In the genomic region with DNA sequence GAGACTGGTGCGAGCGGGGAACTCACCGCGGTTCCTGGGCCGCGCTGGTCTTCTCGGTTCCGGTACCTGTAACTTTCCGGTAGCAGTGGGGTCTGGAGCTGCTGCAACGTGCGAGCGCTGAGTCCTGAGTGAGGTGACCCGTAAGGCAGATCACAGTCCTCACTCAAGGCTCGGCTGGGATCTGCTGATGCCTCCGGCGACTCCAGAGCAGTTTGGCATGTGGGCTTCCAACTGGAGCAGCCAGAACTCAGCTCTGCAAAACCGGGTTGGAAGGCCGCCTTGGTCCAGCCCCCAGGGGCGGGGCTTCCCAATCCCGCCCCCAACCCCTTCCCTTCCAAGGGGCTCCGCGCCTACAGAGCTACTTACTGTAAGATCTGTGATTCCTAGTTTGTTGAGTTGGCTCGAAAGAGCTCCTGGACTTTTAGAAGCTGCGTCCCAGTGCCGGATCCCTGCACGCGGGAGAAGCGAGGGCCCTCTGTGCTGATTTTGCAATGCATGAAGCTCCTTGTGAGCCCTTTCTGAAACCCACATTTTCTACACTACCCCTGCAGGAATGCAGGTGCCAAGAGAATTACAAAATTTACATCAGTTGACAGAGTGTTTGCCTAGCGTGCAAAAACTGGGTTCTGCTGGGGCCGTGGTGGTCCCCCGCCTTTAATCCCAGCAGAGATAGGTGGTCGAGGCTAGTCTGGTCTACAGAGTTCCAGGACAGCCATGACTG, we compare ENCODE assay signal across 8 mouse cellular contexts. TPM values are rescaled to one million over a fixed set of nuclear protein-coding genes. Genes with fewer than 3 reads are reported as not detected.
DNase-seq lines count a peak whose midpoint lies in the region; ATAC-seq lines count a peak whose summit lies in the region.

No protein-coding gene starts in this region.

- H3K36me3 ChIP-seq in intestine, embryonic 15.5 days = no peaks in the 10 kb centered on the region

- no peaks in the 10 kb centered on the region for H3K4me1 ChIP-seq in intestine, embryonic 15.5 days (replicated peaks)

- H3K9me3 ChIP-seq in intestine, embryonic 15.5 days = no peaks in the 10 kb centered on the region

- peak overlapping the region; percentile 46 for H3K4me3 ChIP-seq in intestine, embryonic 15.5 days (replicated peaks)

- intact Hi-C loops in gastrocnemius, postnatal 36 days (cut with DNase I) = no loop called here
- intact Hi-C loops in left cerebral cortex, postnatal 25 days (cut with DNase I) = no loop called here

- H3K27ac ChIP-seq in intestine, embryonic 15.5 days = peak overlapping the region; percentile 42

- peak; percentile 68 for DNase-seq in adrenal gland, adult 8-10 months
- DNase-seq in embryo, embryonic 11.5 days (ENCODE audit: low read depth, low spot score) = peak; percentile 67
- DNase-seq in gastrocnemius, postnatal 36 days = peak; percentile 77 to 83
- DNase-seq in left cerebral cortex, postnatal 25 days (ENCODE audit: low spot score in 2 of 2) = peak; percentile 77 to 89
- peak; percentile 83 for DNase-seq in mesoderm, embryonic 11.5 days (ENCODE audit: low read depth, low spot score)
- peak; percentile 66 to 71 for DNase-seq in right cerebral cortex, postnatal 36 days (ENCODE audit: low spot score in 2 of 2)
- DNase-seq in yolk sac, embryonic 10.5 days (ENCODE audit: low spot score) = peak; percentile 91

- peak overlapping the region; percentile 66 for H3K4me2 ChIP-seq in intestine, embryonic 15.5 days (replicated peaks)

- under 1% methylated on average over 32 of the region's 32 CpGs for WGBS in intestine, embryonic 15.5 days

- ATAC-seq in intestine, embryonic 15.5 days = peak; percentile 95

- H3K27me3 ChIP-seq in intestine, embryonic 15.5 days (replicated peaks) = no peaks in the 10 kb centered on the region

- H3K9ac ChIP-seq in intestine, embryonic 15.5 days = peak overlapping the region; percentile 51

RNA-seq across cellular contexts. Expression of a gene that starts 8.1 kb away (rescaled TPM):
- total RNA-seq in adrenal gland, adult 8-10 months (2022) = 10 to 100 TPM; 19.7 to 25.4 (median 22.5) TPM
- 10 to 100 TPM; 13.1 to 15.2 TPM for total RNA-seq in gastrocnemius, postnatal 36 days (2021)
- polyA plus RNA-seq in intestine, embryonic 15.5 days (2015; fragmentation: Nextera tagmentation; extraction: Ambion mirVana) = 50.4 and 56.5 TPM in 2 replicates
- total RNA-seq in left cerebral cortex, postnatal 25 days (2021) = 10 to 100 TPM; 21.8 to 23.5 TPM

RNA-seq across cellular contexts. Expression of a gene that starts 54.3 kb away (rescaled TPM):
- total RNA-seq in adrenal gland, adult 8-10 months (2022) = 100 to 1,000 TPM; 133 to 158 (median 149) TPM
- 100 to 1,000 TPM; 503 to 556 TPM for total RNA-seq in gastrocnemius, postnatal 36 days (2021)
- polyA plus RNA-seq in intestine, embryonic 15.5 days (2015; fragmentation: Nextera tagmentation; extraction: Ambion mirVana) = 86.1 and 94.2 TPM in 2 replicates
- 10 to 100 TPM; 76.9 to 79.4 TPM for total RNA-seq in left cerebral cortex, postnatal 25 days (2021)

Comparison
In these comparisons a context has a peak if more than half of its experiments do, and no peak if none do; other contexts are left out.
1. Peak in every context shown above with its lines: DNase-seq, ATAC-seq, H3K4me3 ChIP-seq and H3K27ac ChIP-seq.